26 mouse cellular contexts compared by ENCODE assay signal in the genomic region with DNA sequence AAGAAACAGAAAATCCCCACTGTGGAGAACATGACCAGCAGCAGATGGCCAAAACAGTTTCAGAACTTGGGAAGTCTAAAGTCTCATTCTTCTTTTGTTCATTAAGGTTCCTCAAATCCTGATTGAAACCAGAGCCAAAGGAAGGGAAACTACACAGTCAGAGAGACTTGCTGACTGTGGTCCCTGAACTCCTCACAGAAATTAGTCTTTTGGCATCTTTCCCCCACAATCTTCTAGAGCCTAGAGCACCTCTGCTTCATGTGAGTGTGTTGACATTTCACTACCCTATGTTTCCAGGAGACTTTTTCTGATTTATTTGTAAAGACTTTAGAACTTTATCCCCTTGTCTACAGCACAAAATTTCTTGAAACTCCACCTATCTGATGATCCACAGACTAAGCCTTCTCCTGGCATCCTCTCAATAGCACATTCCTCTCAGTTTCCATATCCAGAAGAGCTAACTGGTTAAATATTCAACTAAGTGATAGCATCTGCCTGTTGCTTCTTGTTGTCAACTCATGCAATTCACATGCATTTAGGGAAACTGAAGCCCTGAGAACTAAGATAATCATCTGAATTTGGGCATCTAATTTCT. TPM values are rescaled to one million over a fixed set of nuclear protein-coding genes. Genes with fewer than 3 reads are reported as not detected.
DNase-seq lines count a peak whose midpoint lies in the region; ATAC-seq and TF ChIP-seq lines count a peak whose summit lies in the region.
"Had no signal": no experiment of that assay in that cellular context is flagged by ENCODE, and none has a peak within 500 bp of the region (broad histone marks: within the 10 kb centered on the region; RNA-seq: fewer than 3 reads in every experiment).

No protein-coding gene starts in this region.

- H3K27ac ChIP-seq in stomach, embryonic 15.5 days: peak overlapping the region; percentile 54; the same call in 1 of the 2 replicates
- H3K27ac ChIP-seq in stomach, postnatal 0 days (replicated peaks): no peak overlapping the region
- H3K27ac ChIP-seq: embryonic facial prominence, embryonic 12.5 days; forebrain, embryonic 13.5 days; heart, adult 2 months; hindbrain, embryonic 10.5 days; hindbrain, embryonic 14.5 days had no signal

- DNase-seq in heart, adult 11 months: peak; percentile 76
- DNase-seq in heart, adult 9 months (ENCODE audit: low spot score in 2 of 2): no peak
- no peak for DNase-seq in stomach, postnatal 0 days (ENCODE audit: low spot score)
- no peak for DNase-seq in Muller cell, postnatal 12 days (ENCODE audit: inconsistent ontology term)
- DNase-seq: adrenal gland, postnatal 10 days; cerebellum, adult 11 months; cerebellum, adult 8-10 months; cerebellum, postnatal 14 days; embryo, embryonic 11 days; forebrain, postnatal 0 days; gastrocnemius, postnatal 36 days; heart, adult 2 months had no signal

- H3K4me3 ChIP-seq in stomach, embryonic 15.5 days (replicated peaks): no peak overlapping the region
- no peak overlapping the region for H3K4me3 ChIP-seq in stomach, postnatal 0 days (ENCODE audit: low read depth, low read length)
- H3K4me3 ChIP-seq: embryonic facial prominence, embryonic 12.5 days; forebrain, embryonic 13.5 days; heart, adult 2 months; heart, embryonic 12.5 days; hindbrain, embryonic 10.5 days had no signal

- no peaks in the 10 kb centered on the region for H3K9me3 ChIP-seq in stomach, embryonic 15.5 days
- no peaks in the 10 kb centered on the region for H3K9me3 ChIP-seq in stomach, postnatal 0 days (ENCODE audit: control insufficient read depth, low read length)
- H3K9me3 ChIP-seq: forebrain, embryonic 13.5 days; heart, embryonic 12.5 days; hindbrain, embryonic 10.5 days had no signal

- H3K27me3 ChIP-seq in stomach, embryonic 15.5 days (replicated peaks): no peaks in the 10 kb centered on the region
- H3K27me3 ChIP-seq in stomach, postnatal 0 days (ENCODE audit: control insufficient read depth, insufficient read depth, low read length): no peaks in the 10 kb centered on the region
- H3K27me3 ChIP-seq: embryonic facial prominence, embryonic 12.5 days; forebrain, embryonic 13.5 days; heart, embryonic 12.5 days had no signal

- H3K4me2 ChIP-seq in stomach, embryonic 15.5 days: no peak overlapping the region
- no peak overlapping the region for H3K4me2 ChIP-seq in stomach, postnatal 0 days (replicated peaks; ENCODE audit: low read depth)
- H3K4me2 ChIP-seq: embryonic facial prominence, embryonic 12.5 days; forebrain, embryonic 13.5 days; heart, embryonic 12.5 days; hindbrain, embryonic 14.5 days had no signal

- no peak for TF ChIP-seq CTCF in stomach, postnatal 0 days (IDR thresholded peaks at IDR 0.05; ENCODE audit: low read depth)

- peak; percentile 68; the same call in 1 of the 2 replicates for ATAC-seq in stomach, embryonic 15.5 days (ENCODE audit: insufficient read depth, low FRiP score, low read depth)
- ATAC-seq in stomach, postnatal 0 days (ENCODE audit: low FRiP score, low TSS enrichment): no peak
- ATAC-seq in megakaryocyte, adult 5-6 weeks (ENCODE audit: poor library complexity, severe bottlenecking): peak; percentile 43
- ATAC-seq: forebrain, embryonic 13.5 days; forebrain, postnatal 0 days had no signal

- no peak overlapping the region for H3K9ac ChIP-seq in stomach, embryonic 15.5 days
- no peak overlapping the region for H3K9ac ChIP-seq in stomach, postnatal 0 days (ENCODE audit: low read length)
- H3K9ac ChIP-seq: embryonic facial prominence, embryonic 12.5 days; forebrain, embryonic 13.5 days; forebrain, postnatal 0 days; heart, embryonic 12.5 days; hindbrain, embryonic 14.5 days had no signal

- no peaks in the 10 kb centered on the region for H3K4me1 ChIP-seq in stomach, embryonic 15.5 days
- H3K4me1 ChIP-seq in stomach, postnatal 0 days (replicated peaks; ENCODE audit: control insufficient read depth, insufficient read depth): no peaks in the 10 kb centered on the region
- H3K4me1 ChIP-seq: embryonic facial prominence, embryonic 12.5 days; forebrain, embryonic 13.5 days; heart, embryonic 12.5 days; hindbrain, embryonic 10.5 days had no signal

- no peak for TF ChIP-seq EP300 in stomach, postnatal 0 days (optimal IDR thresholded peaks at IDR 0.05)

- no peaks in the 10 kb centered on the region for H3K36me3 ChIP-seq in stomach, embryonic 15.5 days
- H3K36me3 ChIP-seq in stomach, postnatal 0 days (ENCODE audit: control insufficient read depth, insufficient read depth, low read length): no peaks in the 10 kb centered on the region
- H3K36me3 ChIP-seq: embryonic facial prominence, embryonic 12.5 days; heart, embryonic 12.5 days; hindbrain, embryonic 10.5 days had no signal

RNA-seq across cellular contexts. Expression of a gene that starts 20.6 kb away (rescaled TPM):
- 97.3 and 101 TPM in 2 replicates for polyA plus RNA-seq in stomach, embryonic 15.5 days (2015; fragmentation: Nextera tagmentation; extraction: Ambion mirVana)
- 16.5 and 16.7 TPM in 2 replicates for polyA plus RNA-seq in stomach, postnatal 0 days (2015; fragmentation: Nextera tagmentation; extraction: Ambion mirVana)
- total RNA-seq in megakaryocyte, adult 5-6 weeks (2015): not detected in 2 replicates
- not detected in 2 replicates for total RNA-seq in megakaryocyte, adult 5-6 weeks (2017)
- total RNA-seq: common myeloid progenitor, adult 5-6 weeks; ES-E14; forebrain, postnatal 0 days had no signal
- polyA plus RNA-seq: forebrain, embryonic 13.5 days; hindbrain, embryonic 10.5 days had no signal

RNA-seq across cellular contexts. Expression of a gene that starts 23.4 kb away (rescaled TPM):
- polyA plus RNA-seq in stomach, embryonic 15.5 days (2015; fragmentation: Nextera tagmentation; extraction: Ambion mirVana): 3.0 and 3.8 TPM in 2 replicates
- polyA plus RNA-seq in stomach, postnatal 0 days (2015; fragmentation: Nextera tagmentation; extraction: Ambion mirVana): 7.3 and 15.5 TPM in 2 replicates
- not detected in 2 replicates for total RNA-seq in megakaryocyte, adult 5-6 weeks (2015)
- total RNA-seq in megakaryocyte, adult 5-6 weeks (2017): not detected in 2 replicates
- total RNA-seq: common myeloid progenitor, adult 5-6 weeks; ES-E14; gastrocnemius, adult 8-10 months; gastrocnemius, postnatal 36 days had no signal

RNA-seq across cellular contexts. Expression of a gene that starts 32.7 kb away (rescaled TPM):
- 2.0 and 2.4 TPM in 2 replicates for polyA plus RNA-seq in stomach, embryonic 15.5 days (2015; fragmentation: Nextera tagmentation; extraction: Ambion mirVana)
- 2.7 and 2.9 TPM in 2 replicates for polyA plus RNA-seq in stomach, postnatal 0 days (2015; fragmentation: Nextera tagmentation; extraction: Ambion mirVana)
- total RNA-seq in megakaryocyte, adult 5-6 weeks (2015): 0.74 TPM in 1 of 2 replicates, not detected in the other
- not detected in 2 replicates for total RNA-seq in megakaryocyte, adult 5-6 weeks (2017)
- total RNA-seq: adrenal gland, postnatal 4 days; common myeloid progenitor, adult 5-6 weeks; forebrain, postnatal 0 days; gastrocnemius, postnatal 36 days had no signal
- polyA plus RNA-seq: forebrain, embryonic 13.5 days; hindbrain, embryonic 10.5 days had no signal

RNA-seq across cellular contexts. Expression of a gene that starts 36.8 kb away (rescaled TPM):
- not detected in 2 replicates for polyA plus RNA-seq in stomach, embryonic 15.5 days (2015; fragmentation: Nextera tagmentation; extraction: Ambion mirVana)
- not detected in 2 replicates for polyA plus RNA-seq in stomach, postnatal 0 days (2015; fragmentation: Nextera tagmentation; extraction: Ambion mirVana)
- total RNA-seq in megakaryocyte, adult 5-6 weeks (2015): 0.50 TPM in 1 of 2 replicates, not detected in the other
- total RNA-seq in megakaryocyte, adult 5-6 weeks (2017): not detected in 2 replicates
- total RNA-seq: adrenal gland, postnatal 10 days; adrenal gland, postnatal 4 days; common myeloid progenitor, adult 5-6 weeks; ES-E14; forebrain, postnatal 0 days had no signal
- polyA plus RNA-seq: brain, embryonic 14.5 days; embryonic facial prominence, embryonic 12.5 days; forebrain, embryonic 13.5 days; forebrain, postnatal 0 days; heart, embryonic 12.5 days; hindbrain, embryonic 10.5 days; hindbrain, embryonic 14.5 days had no signal

RNA-seq across cellular contexts. Expression of a gene that starts 39.9 kb away (rescaled TPM):
- not detected in 2 replicates for polyA plus RNA-seq in stomach, embryonic 15.5 days (2015; fragmentation: Nextera tagmentation; extraction: Ambion mirVana)
- polyA plus RNA-seq in stomach, postnatal 0 days (2015; fragmentation: Nextera tagmentation; extraction: Ambion mirVana): not detected in 2 replicates
- not detected in 2 replicates for total RNA-seq in megakaryocyte, adult 5-6 weeks (2015)
- total RNA-seq in megakaryocyte, adult 5-6 weeks (2017): not detected in 2 replicates
- total RNA-seq: adrenal gland, postnatal 10 days; adrenal gland, postnatal 4 days; common myeloid progenitor, adult 5-6 weeks; ES-E14; forebrain, postnatal 0 days; gastrocnemius, adult 8-10 months; gastrocnemius, postnatal 36 days; heart, adult 2 months; heart, postnatal 25 days had no signal
- polyA plus RNA-seq: brain, embryonic 14.5 days; embryonic facial prominence, embryonic 12.5 days; forebrain, embryonic 13.5 days; forebrain, postnatal 0 days; heart, adult 2 months; heart, embryonic 12.5 days; heart, embryonic 16.5 days; hindbrain, embryonic 10.5 days; hindbrain, embryonic 14.5 days had no signal
